Mouse (Mus musculus) embryonic facial prominence, embryonic 14.5 days (tissue): Measurements from ENCODE around the gene Rbm38. TPM values are rescaled to one million over a fixed set of nuclear protein-coding genes. Genes with fewer than 3 reads are reported as not detected.

Experiments
- ATAC-seq: fragments of 200-750 bp; cut with Nextera tagmentation; 2 replicates; pipeline ENCODE4 v1.8.0; 2017; ENCODE audit warnings: low read depth, moderate number of reproducible peaks, moderate TSS enrichment
- DNase-seq: peaks from one replicate; pipeline ENCODE4 v3.0.0-alpha.2; 2015; ENCODE audit warnings: low spot score
- H3K27ac ChIP-seq: fragments of 300-500 bp; sonication (generic); replicated peaks from 2 replicates; pipeline ENCODE4 v1.5.1; 2014; ENCODE audit warnings: low read depth, mild to moderate bottlenecking, low read length, moderate library complexity
- H3K27me3 ChIP-seq: fragments of 300-500 bp; sonication (generic); replicated peaks from 2 replicates; pipeline ENCODE4 v1.6.1; 2014; ENCODE audit warnings: low read length; ENCODE audit not compliant: control insufficient read depth, insufficient read depth
- H3K36me3 ChIP-seq: fragments of 300-500 bp; sonication (generic); 2 replicates; pipeline ENCODE4 v1.6.1; 2014; ENCODE audit warnings: low read length, mixed read lengths; ENCODE audit not compliant: control insufficient read depth, insufficient read depth
- H3K4me1 ChIP-seq: fragments of 300-500 bp; sonication (generic); 2 replicates; pipeline ENCODE4 v1.6.1; 2014; ENCODE audit warnings: antibody characterized with exemption, low read length; ENCODE audit not compliant: control insufficient read depth, insufficient read depth
- H3K4me2 ChIP-seq: fragments of 300-500 bp; sonication (generic); 2 replicates; pipeline ENCODE4 v1.6.1; 2014; ENCODE audit warnings: low read depth, mild to moderate bottlenecking, low read length, moderate library complexity, mixed read lengths
- H3K4me3 ChIP-seq: fragments of 300-500 bp; sonication (generic); 2 replicates; pipeline ENCODE4 v1.5.1; 2014; ENCODE audit warnings: low read depth, mild to moderate bottlenecking, low read length
- H3K9ac ChIP-seq: fragments of 300-500 bp; sonication (generic); 2 replicates; pipeline ENCODE4 v1.6.1; 2014; ENCODE audit warnings: low read depth, mild to moderate bottlenecking, low read length, moderate library complexity, mixed read lengths
- H3K9me3 ChIP-seq: fragments of 300-500 bp; sonication (generic); 2 replicates; pipeline ENCODE4 v1.6.1; 2016; ENCODE audit warnings: low read length; ENCODE audit not compliant: control insufficient read depth
- WGBS: fragments of 180-500 bp; shearing (Covaris S2); extraction: QIAGEN DNeasy Blood & Tissue Kit; methylation state at CpG from one replicate; pipeline ENCODE4 v1.1.7; 2014; 5-methylcytosine and 5-hydroxymethylcytosine counted together
- polyA plus RNA-seq: library from polyadenylated mRNA; unstranded; fragments of >200 nt; fragmentation: Nextera tagmentation; extraction: Ambion mirVana; gene quantifications from 2 replicates; pipeline ENCODE4 v1.2.1, GENCODE M21; 2014

Rbm38 gene
- polyA plus RNA-seq, 1 experiment from 2014 or later: 48.1 TPM

DNA sequence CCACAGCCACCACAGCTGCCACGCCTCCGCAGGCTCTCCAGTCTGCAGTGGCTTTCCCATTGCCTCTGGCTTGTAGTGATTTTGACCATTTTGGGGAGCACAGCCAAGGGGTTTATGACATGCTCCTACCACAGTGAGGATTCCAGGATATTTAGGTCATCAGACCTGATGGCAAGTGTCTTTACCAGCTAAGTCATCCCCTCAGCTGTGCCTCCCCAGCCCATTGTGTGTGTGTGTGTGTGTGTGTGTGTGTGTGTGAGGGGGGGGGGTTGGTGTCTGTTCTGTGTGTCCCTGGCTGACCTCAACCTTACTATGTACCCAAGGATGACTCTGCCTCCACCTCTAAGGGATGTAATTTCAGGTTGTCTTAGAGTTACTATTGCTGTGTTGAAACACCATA lies 44.6 kb downstream of the Rbm38 start:
- H3K4me3 ChIP-seq: no peak overlapping the region
- no peak overlapping the region for H3K9ac ChIP-seq
- H3K4me2 ChIP-seq: no peak overlapping the region
- no peak for DNase-seq
- H3K27me3 ChIP-seq: no peaks in the 10 kb centered on the region
- no peak overlapping the region for H3K27ac ChIP-seq
- H3K36me3 ChIP-seq: no peaks in the 10 kb centered on the region
- no peak for ATAC-seq
- H3K4me1 ChIP-seq: no peaks in the 10 kb centered on the region
- WGBS: 73% methylated on average over 2 of the region's 2 CpGs
- H3K9me3 ChIP-seq: 0 out of 2 replicates have a peak, but pooled peaks cover 7% of the 10 kb centered on the region

DNA sequence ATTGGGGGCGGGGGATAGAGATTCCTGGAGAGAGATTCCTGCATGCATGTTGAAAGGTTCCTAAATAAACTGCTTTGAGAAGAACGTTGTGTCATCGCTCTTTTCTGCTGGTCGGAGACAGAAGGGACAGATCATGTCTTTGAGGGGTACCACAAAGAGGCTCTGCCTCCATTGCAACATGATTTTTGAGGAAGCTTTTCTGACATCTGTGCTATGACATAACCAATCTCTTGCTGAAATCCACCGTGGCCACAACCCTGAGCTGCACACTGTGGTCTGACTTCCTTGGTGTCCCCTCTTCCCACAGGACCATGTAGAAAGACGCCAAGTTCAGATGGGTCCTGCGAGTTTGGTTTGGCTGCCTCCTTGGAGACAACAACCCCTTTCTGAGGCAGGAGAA lies 52.6 kb downstream of the Rbm38 start:
- H3K4me1 ChIP-seq: no peaks in the 10 kb centered on the region
- H3K9me3 ChIP-seq: 0 out of 2 replicates have a peak, but pooled peaks cover 11% of the 10 kb centered on the region
- no peak overlapping the region for H3K4me3 ChIP-seq
- no peaks in the 10 kb centered on the region for H3K36me3 ChIP-seq
- no peak overlapping the region for H3K27ac ChIP-seq
- no peak overlapping the region for H3K4me2 ChIP-seq
- DNase-seq (no peak), ATAC-seq (no peak)
- H3K9ac ChIP-seq: no peak overlapping the region
- no peaks in the 10 kb centered on the region for H3K27me3 ChIP-seq
- 91% methylated on average over 7 of the region's 7 CpGs for WGBS

DNA sequence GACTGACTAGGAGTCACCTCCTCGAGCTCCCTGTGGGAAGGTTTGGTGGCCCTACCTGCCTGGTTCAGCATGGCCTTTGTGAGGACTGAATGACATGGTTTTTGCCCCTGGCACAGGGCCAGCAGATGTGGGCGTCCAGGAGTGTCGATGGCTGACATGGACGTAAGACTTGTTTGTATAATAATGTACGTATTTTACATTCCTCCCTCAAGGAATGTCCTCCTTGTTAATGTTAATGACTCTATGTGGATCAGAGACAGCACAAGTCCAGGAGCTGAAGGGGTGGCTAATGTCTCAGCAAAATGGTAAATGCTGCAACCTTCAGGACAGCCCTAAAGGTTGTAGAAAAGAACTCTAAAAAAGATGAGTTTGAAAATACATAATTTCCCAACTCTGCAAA lies 53.4 kb downstream of the Rbm38 start:
- Histone ChIP-seq H3K27me3 (no peaks in the 10 kb centered on the region), H3K4me1 (no peaks in the 10 kb centered on the region), H3K9me3 (0 out of 2 replicates have a peak, but pooled peaks cover 5% of the 10 kb centered on the region), H3K4me3 (no peak overlapping the region), H3K36me3 (no peaks in the 10 kb centered on the region), H3K9ac (no peak overlapping the region), H3K27ac (no peak overlapping the region), H3K4me2 (no peak overlapping the region)
- DNase-seq (no peak), ATAC-seq (no peak)
- 51% methylated on average over 5 of the region's 5 CpGs for WGBS

DNA sequence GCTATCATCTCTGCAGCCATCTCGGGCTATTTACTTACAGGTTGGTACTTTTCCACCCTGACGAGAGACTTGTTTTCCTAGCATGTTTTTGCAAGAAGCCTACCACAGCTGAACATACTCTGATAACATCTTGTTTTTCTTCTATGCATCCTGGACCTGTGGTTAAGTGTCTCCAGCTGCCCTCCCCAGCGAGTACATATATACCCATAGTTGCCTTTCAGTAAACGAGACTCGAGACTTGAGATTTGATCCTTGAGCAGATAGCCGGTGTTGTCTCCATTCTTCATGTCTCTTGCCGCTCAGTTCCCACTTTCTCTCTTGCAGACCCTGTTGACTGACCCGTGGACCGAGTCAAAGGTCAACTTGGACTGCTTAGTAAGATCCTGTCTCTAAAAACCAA lies 56.6 kb downstream of the Rbm38 start:
- Histone ChIP-seq H3K27me3 (no peaks in the 10 kb centered on the region), H3K36me3 (no peaks in the 10 kb centered on the region), H3K4me2 (no peak overlapping the region), H3K9ac (no peak overlapping the region), H3K4me3 (no peak overlapping the region), H3K9me3 (0 out of 2 replicates have a peak, but pooled peaks cover 5% of the 10 kb centered on the region), H3K4me1 (no peaks in the 10 kb centered on the region), H3K27ac (no peak overlapping the region)
- no peak for ATAC-seq
- 65% methylated on average over 9 of the region's 9 CpGs for WGBS
- DNase-seq: no peak

DNA sequence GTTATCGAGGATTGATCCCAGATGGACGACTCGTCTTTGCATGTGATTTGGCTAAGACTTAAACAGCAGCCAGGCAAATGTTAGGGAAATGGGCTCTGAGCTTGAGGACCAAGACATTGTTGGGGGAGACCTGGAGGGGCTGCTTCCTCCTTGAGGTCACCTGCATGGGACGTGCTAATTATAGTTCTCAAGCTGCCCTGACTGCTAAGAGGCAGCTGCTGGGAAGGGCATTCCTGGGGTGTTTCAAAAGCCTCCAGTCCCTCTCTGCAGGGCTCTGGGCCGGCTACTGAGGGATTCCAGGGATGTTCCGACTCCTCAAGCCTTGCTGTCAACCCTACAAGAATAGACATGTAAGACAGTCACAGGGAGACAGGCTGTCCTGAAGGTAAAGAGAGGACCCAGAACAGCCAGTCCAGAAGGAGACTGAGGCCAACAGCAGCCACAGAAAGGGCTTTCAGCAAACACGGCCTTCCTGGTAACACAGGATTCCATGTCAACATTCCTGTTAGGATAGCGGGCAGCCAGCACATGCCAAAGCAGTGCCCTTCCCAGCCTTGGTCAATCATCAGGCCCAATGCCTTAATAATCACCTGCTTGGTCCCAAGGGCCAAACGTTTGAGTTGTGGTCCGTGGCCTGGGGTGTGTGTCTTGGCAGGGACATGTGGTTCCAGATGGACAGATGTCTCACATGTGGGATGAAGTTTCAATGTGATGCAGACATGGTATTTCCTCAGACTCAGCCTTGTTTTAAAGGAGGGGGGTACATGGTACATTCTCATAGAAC lies 59.7 kb downstream of the Rbm38 start:
- H3K4me1 ChIP-seq: 0 out of 2 replicates have a peak, but pooled peaks cover 4% of the 10 kb centered on the region
- no peaks in the 10 kb centered on the region for H3K27me3 ChIP-seq
- no peak for DNase-seq
- H3K9ac ChIP-seq: no peak overlapping the region
- WGBS: 46% methylated on average over 10 of the region's 10 CpGs
- no peak overlapping the region for H3K27ac ChIP-seq
- H3K9me3 ChIP-seq: no peaks in the 10 kb centered on the region
- ATAC-seq: no peak
- H3K4me2 ChIP-seq: no peak overlapping the region
- H3K36me3 ChIP-seq: no peaks in the 10 kb centered on the region
- no peak overlapping the region for H3K4me3 ChIP-seq

DNA sequence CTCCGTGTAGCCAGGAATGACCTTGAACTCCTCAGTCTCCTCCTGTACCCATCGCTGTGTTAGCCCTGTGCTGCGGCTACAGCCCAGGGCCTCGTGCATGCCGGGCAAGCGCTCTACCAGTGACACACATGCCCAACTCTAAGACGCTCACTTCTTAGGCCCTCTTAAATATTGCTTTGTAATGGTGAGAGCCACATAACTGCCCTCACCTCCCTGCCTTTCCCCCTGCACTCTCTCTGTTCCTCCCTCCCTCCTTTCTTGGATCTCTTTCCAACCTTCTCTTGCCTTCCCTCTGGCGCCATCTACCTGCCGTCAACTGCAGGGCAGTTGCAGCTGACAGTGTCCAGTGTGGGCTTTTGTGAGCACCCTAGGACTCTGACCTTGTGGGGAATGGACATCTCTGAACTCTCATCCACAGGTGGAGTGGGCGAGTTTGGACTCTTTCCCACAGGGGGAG lies 60.5 kb downstream of the Rbm38 start:
- WGBS: 42% methylated on average over 10 of the region's 10 CpGs
- H3K9ac ChIP-seq: no peak overlapping the region
- DNase-seq (peak; percentile 76), ATAC-seq (peak; percentile 31)
- no peak overlapping the region for H3K4me2 ChIP-seq
- no peaks in the 10 kb centered on the region for H3K36me3 ChIP-seq
- no peak overlapping the region for H3K27ac ChIP-seq
- no peaks in the 10 kb centered on the region for H3K27me3 ChIP-seq
- H3K4me3 ChIP-seq: no peak overlapping the region
- H3K4me1 ChIP-seq: 0 out of 2 replicates have a peak, but pooled peaks cover 4% of the 10 kb centered on the region
- H3K9me3 ChIP-seq: no peaks in the 10 kb centered on the region

DNA sequence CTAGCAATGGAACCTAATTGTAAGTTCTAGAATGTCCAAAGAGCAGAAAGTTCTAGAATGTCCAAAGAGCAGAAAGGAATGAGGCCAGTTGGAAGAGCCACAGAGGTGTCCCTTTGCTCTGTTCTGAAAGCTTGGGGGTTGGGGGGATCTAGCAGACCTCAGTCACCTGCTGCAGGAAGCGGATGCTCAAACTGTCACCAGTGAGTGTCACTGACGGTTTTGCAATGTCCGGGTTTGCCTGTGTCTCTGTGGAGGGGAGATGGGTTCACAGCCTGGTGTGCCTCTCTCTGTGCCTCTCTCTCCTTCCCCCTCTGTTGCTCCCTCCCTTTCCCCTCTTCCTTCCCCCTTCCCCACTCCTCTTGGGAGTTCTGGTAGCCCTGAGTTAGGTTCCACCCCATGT lies 62.4 kb downstream of the Rbm38 start:
- Histone ChIP-seq H3K4me3 (no peak overlapping the region), H3K27me3 (no peaks in the 10 kb centered on the region), H3K4me1 (0 out of 2 replicates have a peak, but pooled peaks cover 4% of the 10 kb centered on the region), H3K4me2 (no peak overlapping the region), H3K27ac (no peak overlapping the region), H3K36me3 (no peaks in the 10 kb centered on the region), H3K9ac (no peak overlapping the region), H3K9me3 (no peaks in the 10 kb centered on the region)
- 85% methylated on average over 3 of the region's 3 CpGs for WGBS
- DNase-seq (no peak), ATAC-seq (no peak)

DNA sequence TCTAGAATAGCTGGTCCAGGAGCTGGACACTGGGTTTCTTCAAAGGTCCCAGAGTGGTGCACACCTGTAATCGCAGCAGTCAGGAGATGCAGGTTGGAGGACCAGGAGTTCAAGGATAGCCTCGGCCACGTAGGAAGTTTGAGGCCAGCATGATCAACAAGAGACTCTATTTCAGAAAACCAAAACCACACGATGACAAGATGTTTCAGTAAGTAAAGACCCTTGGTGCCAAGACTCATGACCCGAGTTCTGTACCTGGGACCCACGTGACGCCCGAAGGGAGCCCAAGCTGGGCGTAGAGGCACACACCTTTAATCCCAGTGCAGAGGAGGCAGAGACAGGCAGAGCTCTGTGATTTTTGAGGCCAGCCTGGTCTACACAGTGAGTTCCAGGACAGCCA lies 62.8 kb downstream of the Rbm38 start:
- Histone ChIP-seq H3K27ac (no peak overlapping the region), H3K27me3 (no peaks in the 10 kb centered on the region), H3K4me1 (0 out of 2 replicates have a peak, but pooled peaks cover 4% of the 10 kb centered on the region), H3K4me3 (no peak overlapping the region), H3K4me2 (no peak overlapping the region), H3K36me3 (no peaks in the 10 kb centered on the region), H3K9me3 (no peaks in the 10 kb centered on the region), H3K9ac (no peak overlapping the region)
- 76% methylated on average over 9 of the region's 9 CpGs for WGBS
- ATAC-seq (no peak), DNase-seq (no peak)
